Mouse (Mus musculus): ENCODE results near the gene Copz1. TPM values are rescaled to one million over a fixed set of nuclear protein-coding genes. Genes with fewer than 3 reads are reported as not detected.
A peak's percentile ranks its signal among the peaks of the same experiment; 100 is the strongest.

Gene Copz1
- polyA plus RNA-seq, 2 experiments = 118 to 205 TPM

DNA sequence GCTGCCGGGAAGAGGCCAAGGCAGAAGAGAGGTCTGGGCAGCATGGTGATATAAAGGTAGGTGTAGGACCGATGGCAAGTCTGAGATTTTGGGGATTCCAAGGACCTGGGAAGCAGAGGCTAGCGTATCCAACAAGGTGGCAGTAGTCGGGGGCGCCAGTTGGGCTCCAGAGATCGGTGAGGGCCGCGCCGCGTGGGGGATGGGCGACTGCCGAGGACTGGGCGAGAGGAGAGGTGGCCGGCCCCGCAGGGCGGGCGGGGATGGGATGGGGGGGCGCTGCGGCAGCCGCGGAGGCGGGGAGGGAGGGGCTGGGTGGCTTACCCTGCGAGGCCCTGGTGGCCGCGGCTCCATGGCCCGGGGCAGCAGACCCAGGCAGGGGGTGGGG lies 50.5 kb downstream of the Copz1 start:
- H3K9me3 ChIP-seq (ENCODE audit: control insufficient read depth, low read length) = no peaks in the 10 kb centered on the region
- WGBS (ENCODE audit: insufficient replicate concordance) = 4% methylated on average over 14 of the region's 26 CpGs
- H3K36me3 ChIP-seq (replicated peaks; ENCODE audit: control insufficient read depth, insufficient read depth, low read depth) = no peaks in the 10 kb centered on the region
- TF ChIP-seq CTCF (IDR thresholded peaks at IDR 0.05; ENCODE audit: low read depth) (no peak), EP300 (IDR thresholded peaks at IDR 0.05; ENCODE audit: low read depth) (no peak)
- H3K4me1 ChIP-seq (replicated peaks; ENCODE audit: control insufficient read depth in 2 of 2, insufficient read depth in 2 of 2, low read length in 1 of 2) = peaks cover 0 to 8% of the 10 kb centered on the region in 2 experiments; a peak in 2 of 4 replicates
- peak overlapping the region; percentile 68 for H3K4me2 ChIP-seq (ENCODE audit: low read depth)
- H3K9ac ChIP-seq (replicated peaks) = peak overlapping the region; percentile 42
- DNase-seq (ENCODE audit: low read depth in 3 of 3, low spot score in 3 of 3) = no peak
- no peak overlapping the region for H3K27ac ChIP-seq
- H3K4me3 ChIP-seq (ENCODE audit: insufficient read depth in 1 of 2, low read depth in 2 of 2, low read length in 2 of 2) = peak overlapping the region; percentile 55 to 57
- no peaks in the 10 kb centered on the region for H3K27me3 ChIP-seq (ENCODE audit: control insufficient read depth, insufficient read depth, low read length)
- ATAC-seq (ENCODE audit: insufficient read depth) = peak; percentile 61

DNA sequence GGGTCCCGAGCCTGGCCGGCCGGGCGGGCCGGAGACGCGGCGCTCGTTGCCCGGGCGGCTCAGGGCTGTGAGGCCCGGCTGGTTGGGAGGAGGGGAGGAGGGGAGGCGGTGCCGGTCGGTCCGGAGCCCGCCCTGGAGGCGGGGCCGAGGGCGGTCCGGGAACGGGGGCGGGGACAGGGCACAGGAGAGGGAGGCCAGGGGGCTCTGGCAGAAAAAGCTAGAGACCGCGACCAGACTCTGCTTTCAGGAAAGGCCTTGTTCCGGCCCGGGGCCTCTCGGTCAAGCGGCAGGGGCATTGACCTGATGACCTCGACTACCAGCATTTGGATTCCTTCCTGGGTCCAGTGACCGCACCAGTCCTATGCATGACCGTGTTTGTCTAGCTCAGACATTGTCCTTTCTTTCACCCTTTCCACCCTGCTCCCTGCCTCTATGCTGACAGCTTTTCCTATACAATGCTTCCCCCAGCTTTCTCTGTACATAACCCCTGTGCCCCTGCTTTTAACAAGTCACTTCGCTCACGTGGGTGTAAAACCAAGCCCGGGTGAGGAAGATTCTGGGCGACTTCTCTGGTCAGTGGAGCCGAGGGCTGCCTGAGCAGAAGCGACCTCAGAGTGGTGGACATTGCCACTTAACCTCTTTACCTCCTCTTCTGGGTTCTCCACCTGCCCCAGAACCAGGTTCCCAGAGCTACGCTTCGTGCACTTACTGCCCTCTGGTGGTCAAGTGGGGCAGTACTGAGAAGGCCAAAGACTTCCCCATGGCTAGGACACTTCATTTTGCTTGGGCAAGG lies 51.1 kb downstream of the Copz1 start:
- Histone ChIP-seq H3K9me3 (ENCODE audit: control insufficient read depth, low read length) (no peaks in the 10 kb centered on the region), H3K4me1 (replicated peaks; ENCODE audit: control insufficient read depth in 2 of 2, insufficient read depth in 2 of 2, low read length in 1 of 2) (peaks cover 0 to 8% of the 10 kb centered on the region in 2 experiments; a peak in 2 of 4 replicates), H3K36me3 (replicated peaks; ENCODE audit: control insufficient read depth, insufficient read depth, low read depth) (no peaks in the 10 kb centered on the region), H3K4me3 (ENCODE audit: insufficient read depth in 1 of 2, low read depth in 2 of 2, low read length in 2 of 2) (peak overlapping the region; percentile 55 to 64), H3K27ac (no peak overlapping the region), H3K27me3 (ENCODE audit: control insufficient read depth, insufficient read depth, low read length) (no peaks in the 10 kb centered on the region), H3K9ac (replicated peaks) (no peak overlapping the region; the same call in 1 of the 2 replicates), H3K4me2 (ENCODE audit: low read depth) (peak overlapping the region; percentile 68)
- TF ChIP-seq EP300 (IDR thresholded peaks at IDR 0.05; ENCODE audit: low read depth) (no peak), CTCF (IDR thresholded peaks at IDR 0.05; ENCODE audit: low read depth) (peak; percentile 99)
- ATAC-seq (ENCODE audit: insufficient read depth) = peak; percentile 95
- DNase-seq (ENCODE audit: low read depth in 3 of 3, low spot score in 3 of 3) = peak; percentile 57 to 68 (median 63)
- under 1% methylated on average over 38 of the region's 40 CpGs for WGBS (ENCODE audit: insufficient replicate concordance)

DNA sequence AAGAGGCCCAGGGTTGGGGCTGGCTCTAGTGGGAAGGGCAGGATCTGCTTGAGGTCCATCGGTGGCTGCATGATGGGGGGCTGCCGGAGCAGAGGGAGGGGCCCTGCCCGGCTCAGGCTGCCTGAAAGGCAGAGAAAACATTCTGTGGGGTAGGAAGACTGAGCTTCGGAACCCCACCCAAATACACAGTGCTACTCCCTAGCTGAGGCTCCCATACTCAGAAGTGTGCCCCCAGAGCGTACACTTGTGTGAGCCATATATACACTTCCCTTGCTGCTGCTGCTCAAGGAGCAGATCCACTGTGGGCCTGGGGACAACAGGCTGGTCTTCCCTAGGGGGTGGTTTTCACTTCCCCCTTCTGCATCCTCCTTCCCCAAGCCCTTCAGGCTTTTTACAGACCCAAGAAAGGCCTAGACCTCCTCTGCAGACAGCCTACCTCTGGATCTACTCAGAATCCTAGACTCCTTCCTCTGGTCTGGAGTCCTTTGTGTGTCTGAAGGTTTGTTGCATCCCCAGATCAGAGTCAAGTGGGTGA lies 60.6 kb downstream of the Copz1 start:
- Histone ChIP-seq H3K4me1 (replicated peaks; ENCODE audit: control insufficient read depth in 2 of 2, insufficient read depth in 2 of 2, low read length in 1 of 2) (peaks cover 0 to 21% of the 10 kb centered on the region in 2 experiments; a peak in 3 of 4 replicates), H3K4me3 (ENCODE audit: insufficient read depth in 1 of 2, low read depth in 2 of 2, low read length in 2 of 2) (peak overlapping the region; percentile 3 to 6; a peak in 1 of 4 replicates), H3K27ac (no peak overlapping the region), H3K4me2 (ENCODE audit: low read depth) (peak overlapping the region; percentile 47), H3K36me3 (replicated peaks; ENCODE audit: control insufficient read depth, insufficient read depth, low read depth) (no peaks in the 10 kb centered on the region), H3K27me3 (ENCODE audit: control insufficient read depth, insufficient read depth, low read length) (no peaks in the 10 kb centered on the region; the same call in 1 of the 2 replicates), H3K9ac (replicated peaks) (no peak overlapping the region), H3K9me3 (ENCODE audit: control insufficient read depth, low read length) (no peaks in the 10 kb centered on the region)
- ATAC-seq (ENCODE audit: insufficient read depth) (no peak), DNase-seq (ENCODE audit: low read depth in 3 of 3, low spot score in 3 of 3) (no peak)
- WGBS (ENCODE audit: insufficient replicate concordance) = 56% methylated on average over 5 of the region's 5 CpGs
- TF ChIP-seq EP300 (IDR thresholded peaks at IDR 0.05; ENCODE audit: low read depth) = no peak
- TF ChIP-seq CTCF (IDR thresholded peaks at IDR 0.05; ENCODE audit: low read depth) = no peak

DNA sequence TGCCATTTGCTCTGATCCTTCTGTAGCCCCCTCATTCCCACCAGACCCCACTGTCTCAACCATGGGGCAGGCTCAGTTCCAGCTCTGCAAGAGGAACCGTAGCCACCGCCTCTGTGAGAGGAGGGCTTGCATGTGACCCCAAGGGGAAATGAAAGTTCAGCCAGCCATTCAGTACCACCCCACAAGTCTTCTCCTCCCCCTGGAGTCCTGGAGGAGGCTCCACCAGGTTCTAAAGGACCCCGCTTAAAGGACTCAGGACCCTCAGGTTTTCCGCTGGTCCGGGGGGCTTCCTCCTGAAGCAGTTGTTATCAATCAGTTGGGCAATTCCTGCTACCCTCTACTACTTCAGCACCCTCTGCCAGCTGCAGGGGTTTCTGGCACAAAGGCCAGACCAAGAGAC lies 61.2 kb downstream of the Copz1 start:
- Histone ChIP-seq H3K27me3 (ENCODE audit: control insufficient read depth, insufficient read depth, low read length) (no peaks in the 10 kb centered on the region; the same call in 1 of the 2 replicates), H3K27ac (no peak overlapping the region), H3K36me3 (replicated peaks; ENCODE audit: control insufficient read depth, insufficient read depth, low read depth) (no peaks in the 10 kb centered on the region), H3K9ac (replicated peaks) (no peak overlapping the region), H3K4me1 (replicated peaks; ENCODE audit: control insufficient read depth in 2 of 2, insufficient read depth in 2 of 2, low read length in 1 of 2) (peaks cover 0 to 26% of the 10 kb centered on the region in 2 experiments; a peak in 3 of 4 replicates), H3K4me2 (ENCODE audit: low read depth) (peak overlapping the region; percentile 47), H3K4me3 (ENCODE audit: insufficient read depth in 1 of 2, low read depth in 2 of 2, low read length in 2 of 2) (peak overlapping the region; percentile 4 to 15; a peak in 2 of 4 replicates), H3K9me3 (ENCODE audit: control insufficient read depth, low read length) (no peaks in the 10 kb centered on the region)
- TF ChIP-seq EP300 (IDR thresholded peaks at IDR 0.05; ENCODE audit: low read depth) = no peak
- no peak for TF ChIP-seq CTCF (IDR thresholded peaks at IDR 0.05; ENCODE audit: low read depth)
- DNase-seq (ENCODE audit: low read depth in 3 of 3, low spot score in 3 of 3) (no peak), ATAC-seq (ENCODE audit: insufficient read depth) (peak; percentile 35; the same call in 1 of the 2 replicates)
- 47% methylated on average over 5 of the region's 5 CpGs for WGBS (ENCODE audit: insufficient replicate concordance)

DNA sequence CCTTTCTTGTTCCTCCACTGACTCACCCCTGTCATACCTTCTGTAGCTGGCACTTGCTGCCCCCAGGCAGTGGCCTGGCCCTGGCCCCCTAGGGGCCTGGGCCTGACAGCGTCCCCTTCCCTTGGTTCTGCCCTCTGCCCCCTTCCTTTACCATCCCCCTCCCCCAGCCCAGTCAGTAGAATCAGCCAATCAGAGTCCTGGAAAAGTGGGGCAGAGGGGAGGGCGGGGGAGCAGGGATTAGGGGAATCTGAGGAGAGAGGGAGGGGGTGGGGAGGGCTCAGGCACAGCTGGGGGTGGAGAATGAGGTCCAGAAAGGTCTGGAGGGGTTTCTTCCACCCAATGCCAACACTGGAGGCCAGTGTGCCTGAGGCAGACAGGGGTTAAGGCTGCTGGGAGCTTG lies 61.7 kb downstream of the Copz1 start:
- Histone ChIP-seq H3K4me3 (ENCODE audit: insufficient read depth in 1 of 2, low read depth in 2 of 2, low read length in 2 of 2) (peak overlapping the region in 1 of 2 experiments; percentile 15; a peak in 2 of 4 replicates), H3K27me3 (ENCODE audit: control insufficient read depth, insufficient read depth, low read length) (no peaks in the 10 kb centered on the region; the same call in 1 of the 2 replicates), H3K9ac (replicated peaks) (no peak overlapping the region), H3K9me3 (ENCODE audit: control insufficient read depth, low read length) (no peaks in the 10 kb centered on the region), H3K27ac (no peak overlapping the region), H3K36me3 (replicated peaks; ENCODE audit: control insufficient read depth, insufficient read depth, low read depth) (no peaks in the 10 kb centered on the region), H3K4me1 (replicated peaks; ENCODE audit: control insufficient read depth in 2 of 2, insufficient read depth in 2 of 2, low read length in 1 of 2) (peaks cover 0 to 28% of the 10 kb centered on the region in 2 experiments; a peak in 3 of 4 replicates), H3K4me2 (ENCODE audit: low read depth) (peak overlapping the region; percentile 47)
- peak; percentile 27; the same call in 1 of the 2 replicates for ATAC-seq (ENCODE audit: insufficient read depth)
- WGBS (ENCODE audit: insufficient replicate concordance) = 38% methylated on average over 1 of the region's 2 CpGs
- TF ChIP-seq CTCF (IDR thresholded peaks at IDR 0.05; ENCODE audit: low read depth) = no peak
- TF ChIP-seq EP300 (IDR thresholded peaks at IDR 0.05; ENCODE audit: low read depth) = no peak
- no peak for DNase-seq (ENCODE audit: low read depth in 3 of 3, low spot score in 3 of 3)
